Comparison of ENCODE assay signal across 14 mouse cellular contexts in genomic region chr1:193450814-193451213, GRCm38 (mm10).
DNase-seq lines count a peak whose midpoint lies in the region; ATAC-seq and TF ChIP-seq lines count a peak whose summit lies in the region.
"Had no signal": no experiment of that assay in that cellular context is flagged by ENCODE, and none has a peak within 500 bp of the region (broad histone marks: within the 10 kb centered on the region; RNA-seq: fewer than 3 reads in every experiment).

No protein-coding gene starts in this region.

- H3K27me3 ChIP-seq in kidney, embryonic 15.5 days, result no peaks in the 10 kb centered on the region
- H3K27me3 ChIP-seq in C2C12 (ENCODE audit: control insufficient read depth, insufficient read depth, insufficient read length), result no peaks in the 10 kb centered on the region
- H3K27me3 ChIP-seq in thymus, adult 2 months (ENCODE audit: control insufficient read depth, insufficient read depth, low read length), result no peaks in the 10 kb centered on the region
- H3K27me3 ChIP-seq: forebrain, embryonic 15.5 days; heart, embryonic 15.5 days; liver, embryonic 13.5 days; Patski had no signal

- no peak overlapping the region for H3K27ac ChIP-seq in kidney, embryonic 15.5 days
- H3K27ac ChIP-seq in thymus, adult 2 months (ENCODE audit: control insufficient read depth, insufficient read depth, low read length), result no peak overlapping the region; the same call in 1 of the 2 replicates
- H3K27ac ChIP-seq: liver, embryonic 13.5 days had no signal

- H3K79me2 ChIP-seq in C2C12 (ENCODE audit: control insufficient read depth, insufficient read depth), result no peaks in the 10 kb centered on the region

- no peak overlapping the region for H3K4me3 ChIP-seq in kidney, embryonic 15.5 days (replicated peaks)
- no peak overlapping the region for H3K4me3 ChIP-seq in C2C12 (ENCODE audit: insufficient read depth, poor library complexity, severe bottlenecking)
- no peak overlapping the region for H3K4me3 ChIP-seq in thymus, adult 2 months (ENCODE audit: control insufficient read depth, insufficient read depth, low read length)
- H3K4me3 ChIP-seq: forebrain, embryonic 15.5 days; heart, embryonic 15.5 days; liver, embryonic 13.5 days had no signal

- 39% methylated on average over 3 of the region's 3 CpGs for WGBS in kidney, embryonic 15.5 days
- 24% methylated on average over 3 of the region's 3 CpGs for WGBS in thymus, adult 2 months

- 0 out of 2 replicates have a peak, but pooled peaks have one; percentile 22 for ATAC-seq in kidney, embryonic 15.5 days (replicated peaks; ENCODE audit: low FRiP score)
- ATAC-seq: forebrain, embryonic 15.5 days had no signal

- no peak for DNase-seq in kidney, adult 9 months
- peak; percentile 16 for DNase-seq in brain, embryonic 14.5 days (ENCODE audit: low read depth)
- peak; percentile 52 for DNase-seq in thymus, adult 2 months
- DNase-seq in layer of hippocampus, adult 9-11 months, result no peak
- no peak for DNase-seq in spleen, adult 12 weeks (ENCODE audit: low spot score)
- DNase-seq: cerebellum, adult 9-11 months; liver, embryonic 13.5 days; lung, postnatal 14 days; spleen, adult 18-20 months had no signal

- H3ac ChIP-seq in C2C12 (ENCODE audit: control insufficient read depth, insufficient read length, low read depth), result peak overlapping the region; percentile 27

- no peak for TF ChIP-seq POLR2A in brain, embryonic 14.5 days (IDR thresholded peaks at IDR 0.05; ENCODE audit: borderline replicate concordance, extremely low read depth, insufficient read depth, insufficient read length, poor library complexity, severe bottlenecking)
- TF ChIP-seq POLR2A in thymus, adult 2 months (IDR thresholded peaks at IDR 0.05; ENCODE audit: control insufficient read depth, extremely low read depth, insufficient read depth, low read length, poor library complexity), result no peak

- no peak overlapping the region for H3K4me2 ChIP-seq in kidney, embryonic 15.5 days
- H3K4me2 ChIP-seq: forebrain, embryonic 15.5 days; heart, embryonic 15.5 days; liver, embryonic 13.5 days had no signal

- no peak for TF ChIP-seq CTCF in C2C12 (IDR thresholded peaks at IDR 0.05; ENCODE audit: control insufficient read depth, insufficient read depth, insufficient read length)
- TF ChIP-seq CTCF in brain, embryonic 14.5 days (IDR thresholded peaks at IDR 0.05; ENCODE audit: borderline replicate concordance, extremely low read depth, insufficient read depth, insufficient read length), result no peak
- TF ChIP-seq CTCF in thymus, adult 2 months (IDR thresholded peaks at IDR 0.05; ENCODE audit: borderline replicate concordance, control insufficient read depth, extremely low read depth, insufficient read depth, low read length, poor library complexity), result no peak

- peaks cover 28% of the 10 kb centered on the region for H3K4me1 ChIP-seq in kidney, embryonic 15.5 days
- peaks cover 36% of the 10 kb centered on the region for H3K4me1 ChIP-seq in thymus, adult 2 months (replicated peaks; ENCODE audit: control insufficient read depth, insufficient read depth, low read length)

- no peaks in the 10 kb centered on the region for H3K79me3 ChIP-seq in C2C12 (ENCODE audit: low read depth)

- H3K9me3 ChIP-seq in kidney, embryonic 15.5 days (replicated peaks), result no peaks in the 10 kb centered on the region
- H3K9me3 ChIP-seq: forebrain, embryonic 15.5 days; heart, embryonic 15.5 days; liver, embryonic 13.5 days had no signal

- no peak overlapping the region for H3K9ac ChIP-seq in kidney, embryonic 15.5 days
- H3K9ac ChIP-seq: heart, embryonic 15.5 days; liver, embryonic 13.5 days had no signal

- H3K36me3 ChIP-seq in kidney, embryonic 15.5 days, result no peaks in the 10 kb centered on the region
- H3K36me3 ChIP-seq in C2C12 (ENCODE audit: control insufficient read depth, insufficient read depth), result no peaks in the 10 kb centered on the region
- no peaks in the 10 kb centered on the region for H3K36me3 ChIP-seq in thymus, adult 2 months (ENCODE audit: control insufficient read depth, insufficient read depth, low read length)
- H3K36me3 ChIP-seq: forebrain, embryonic 15.5 days; heart, embryonic 15.5 days; liver, embryonic 13.5 days had no signal

TF ChIP-seq in C2C12, 6 proteins besides CTCF, POLR2A, EP300 and RAD21:
- TF ChIP-seq USF1 (IDR thresholded peaks at IDR 0.05; ENCODE audit: low read depth), result no peak
- TF ChIP-seq MYOG (IDR thresholded peaks at IDR 0.05; ENCODE audit: control insufficient read depth, extremely low read depth, insufficient read length), result no peak
- TF ChIP-seq FOSL1 (IDR thresholded peaks at IDR 0.05; ENCODE audit: insufficient read depth, low read length, poor library complexity, severe bottlenecking), result no peak
- no peak for TF ChIP-seq MYOD1 (IDR thresholded peaks at IDR 0.05; ENCODE audit: control insufficient read depth, insufficient read length, low read depth)
- no peak for TF ChIP-seq CEBPB (IDR thresholded peaks at IDR 0.05; ENCODE audit: low read depth)
- TF ChIP-seq MAX (IDR thresholded peaks at IDR 0.05), result no peak

Comparison
In these comparisons a context has a peak if more than half of its experiments do, and no peak if none do; other contexts are left out.
1. DNase-seq: peak in brain, embryonic 14.5 days (single experiment) and thymus, adult 2 months (single experiment); none in kidney, adult 9 months (single experiment), layer of hippocampus, adult 9-11 months (single experiment) and spleen, adult 12 weeks (single experiment).